8 mouse cellular contexts compared by ENCODE assay signal in the genomic region with DNA sequence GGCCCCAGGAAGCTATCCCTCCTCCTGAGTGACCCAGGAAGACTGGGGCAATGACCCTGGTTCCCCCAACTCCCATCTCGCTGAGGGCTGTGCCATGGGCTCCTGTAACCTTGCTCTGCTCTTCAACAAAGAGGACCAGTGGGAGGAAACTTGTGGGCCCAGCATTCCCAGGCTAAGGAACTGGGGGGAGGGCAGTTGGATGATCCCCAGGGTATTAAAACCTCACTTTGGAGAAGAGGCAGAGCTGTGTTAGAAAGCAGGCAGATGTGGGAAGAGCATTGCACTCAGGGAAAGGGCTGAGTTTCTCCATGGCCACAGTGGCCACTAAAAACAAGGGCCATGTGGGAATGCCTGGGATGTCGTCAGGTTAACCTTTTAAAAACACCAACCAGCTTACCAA.
A peak's percentile ranks its signal among the peaks of the same experiment; 100 is the strongest.
DNase-seq lines count a peak whose midpoint lies in the region; ATAC-seq and TF ChIP-seq lines count a peak whose summit lies in the region.

No protein-coding gene starts in this region.

- no peak for ATAC-seq in kidney, postnatal 0 days (replicated peaks; ENCODE audit: low FRiP score, low read depth)
- ATAC-seq in embryonic facial prominence, embryonic 14.5 days (ENCODE audit: low read depth) = no peak
- ATAC-seq in hindbrain, postnatal 0 days = no peak
- ATAC-seq in midbrain, postnatal 0 days (ENCODE audit: low FRiP score) = no peak

- peak overlapping the region; percentile 79 for H3K27ac ChIP-seq in kidney, postnatal 0 days
- peak overlapping the region; percentile 90 for H3K27ac ChIP-seq in embryonic facial prominence, embryonic 14.5 days (replicated peaks; ENCODE audit: low read depth, low read length)
- H3K27ac ChIP-seq in hindbrain, postnatal 0 days = peak overlapping the region; percentile 95
- peak overlapping the region; percentile 91 for H3K27ac ChIP-seq in midbrain, postnatal 0 days (ENCODE audit: low read depth, low read length)

- 44% methylated on average over 2 of the region's 2 CpGs for WGBS in kidney, postnatal 0 days
- WGBS in embryonic facial prominence, embryonic 14.5 days = 36% methylated on average over 2 of the region's 2 CpGs
- 26% methylated on average over 2 of the region's 2 CpGs for WGBS in hindbrain, postnatal 0 days
- 39% methylated on average over 2 of the region's 2 CpGs for WGBS in midbrain, postnatal 0 days

- intact Hi-C loops in gastrocnemius, postnatal 14 days (cut with DNase I; ENCODE audit: low total_unique reads) = no loop called here

- peak; percentile 42 for DNase-seq in kidney, postnatal 0 days (ENCODE audit: low spot score)
- DNase-seq in kidney, postnatal 25 days = no peak
- no peak for DNase-seq in embryonic facial prominence, embryonic 14.5 days (ENCODE audit: low spot score)
- DNase-seq in hindbrain, postnatal 0 days (ENCODE audit: low spot score) = no peak
- DNase-seq in midbrain, postnatal 0 days (ENCODE audit: low spot score) = no peak
- DNase-seq in retina, embryonic 14.5 days (ENCODE audit: low spot score) = no peak
- no peak for DNase-seq in yolk sac, embryonic 10.5 days (ENCODE audit: low spot score)
- DNase-seq in gastrocnemius, postnatal 14 days = no peak

- H3K27me3 ChIP-seq in kidney, postnatal 0 days (ENCODE audit: insufficient read depth, low read length) = no peaks in the 10 kb centered on the region
- no peaks in the 10 kb centered on the region for H3K27me3 ChIP-seq in embryonic facial prominence, embryonic 14.5 days (replicated peaks; ENCODE audit: control insufficient read depth, insufficient read depth, low read length)
- H3K27me3 ChIP-seq in hindbrain, postnatal 0 days (ENCODE audit: insufficient read depth, low read length) = no peaks in the 10 kb centered on the region
- no peaks in the 10 kb centered on the region for H3K27me3 ChIP-seq in midbrain, postnatal 0 days (ENCODE audit: insufficient read depth, low read length)

- H3K36me3 ChIP-seq in kidney, postnatal 0 days (ENCODE audit: insufficient read depth, low read length) = peaks cover 11% of the 10 kb centered on the region; the same call in 1 of the 2 replicates
- H3K36me3 ChIP-seq in embryonic facial prominence, embryonic 14.5 days (ENCODE audit: control insufficient read depth, insufficient read depth, low read length) = peaks cover 7% of the 10 kb centered on the region; the same call in 1 of the 2 replicates
- H3K36me3 ChIP-seq in hindbrain, postnatal 0 days (ENCODE audit: insufficient read depth, low read length) = peaks cover under 1% of the 10 kb centered on the region; the same call in 1 of the 2 replicates
- H3K36me3 ChIP-seq in midbrain, postnatal 0 days (ENCODE audit: insufficient read depth, low read length) = peaks cover 3% of the 10 kb centered on the region; the same call in 1 of the 2 replicates

- no peak overlapping the region for H3K4me2 ChIP-seq in kidney, postnatal 0 days (ENCODE audit: low read length)
- H3K4me2 ChIP-seq in embryonic facial prominence, embryonic 14.5 days (ENCODE audit: low read depth, low read length) = no peak overlapping the region
- H3K4me2 ChIP-seq in hindbrain, postnatal 0 days (ENCODE audit: low read depth, low read length) = peak overlapping the region; percentile 13; the same call in 1 of the 2 replicates
- no peak overlapping the region for H3K4me2 ChIP-seq in midbrain, postnatal 0 days (ENCODE audit: low read depth, low read length, poor library complexity, severe bottlenecking)

- H3K9me3 ChIP-seq in kidney, postnatal 0 days (replicated peaks; ENCODE audit: low read length) = no peaks in the 10 kb centered on the region
- no peaks in the 10 kb centered on the region for H3K9me3 ChIP-seq in embryonic facial prominence, embryonic 14.5 days (ENCODE audit: control insufficient read depth, low read length)
- H3K9me3 ChIP-seq in hindbrain, postnatal 0 days (ENCODE audit: low read length) = no peaks in the 10 kb centered on the region
- H3K9me3 ChIP-seq in midbrain, postnatal 0 days (ENCODE audit: low read length) = no peaks in the 10 kb centered on the region

- TF ChIP-seq CTCF in kidney, postnatal 0 days (IDR thresholded peaks at IDR 0.05; ENCODE audit: low read depth) = no peak
- TF ChIP-seq CTCF in hindbrain, postnatal 0 days (IDR thresholded peaks at IDR 0.05; ENCODE audit: low read depth) = no peak
- TF ChIP-seq CTCF in midbrain, postnatal 0 days (IDR thresholded peaks at IDR 0.05) = no peak

- H3K9ac ChIP-seq in kidney, postnatal 0 days (ENCODE audit: low read depth, low read length) = no peak overlapping the region
- peak overlapping the region; percentile 35 for H3K9ac ChIP-seq in embryonic facial prominence, embryonic 14.5 days (ENCODE audit: low read depth, low read length)
- H3K9ac ChIP-seq in hindbrain, postnatal 0 days (replicated peaks; ENCODE audit: low read length) = peak overlapping the region; percentile 46; the same call in 1 of the 2 replicates
- H3K9ac ChIP-seq in midbrain, postnatal 0 days (replicated peaks; ENCODE audit: low read length, poor library complexity, severe bottlenecking) = 0 out of 2 replicates have a peak overlapping the region, but pooled peaks have one; percentile 9

- no peak overlapping the region for H3K4me3 ChIP-seq in kidney, postnatal 0 days (replicated peaks; ENCODE audit: low read depth, low read length)
- no peak overlapping the region for H3K4me3 ChIP-seq in embryonic facial prominence, embryonic 14.5 days (ENCODE audit: low read depth, low read length)
- H3K4me3 ChIP-seq in hindbrain, postnatal 0 days (ENCODE audit: low read length) = no peak overlapping the region
- no peak overlapping the region for H3K4me3 ChIP-seq in midbrain, postnatal 0 days (ENCODE audit: low read depth, low read length)

- H3K4me1 ChIP-seq in kidney, postnatal 0 days (replicated peaks; ENCODE audit: insufficient read depth, low read length) = peaks cover 36% of the 10 kb centered on the region
- peaks cover 54% of the 10 kb centered on the region for H3K4me1 ChIP-seq in embryonic facial prominence, embryonic 14.5 days (ENCODE audit: control insufficient read depth, insufficient read depth, low read length)
- peaks cover 57% of the 10 kb centered on the region for H3K4me1 ChIP-seq in hindbrain, postnatal 0 days (ENCODE audit: insufficient read depth, low read length)
- H3K4me1 ChIP-seq in midbrain, postnatal 0 days (ENCODE audit: insufficient read depth, low read length) = peaks cover 32% of the 10 kb centered on the region
